Mouse (Mus musculus): ENCODE data around the gene Hmx1.

- TF ChIP-seq GATA1 (IDR thresholded peaks at IDR 0.05; ENCODE audit: low read length) (no peak), TAL1 (IDR thresholded peaks at IDR 0.05; ENCODE audit: low read length) (no peak)
Observed at GRCm38 (mm10) chr5:35390848-35391655, 2.1 kb downstream of the Hmx1 start.
